18 mouse cellular contexts compared by ENCODE assay signal in the genomic region with DNA sequence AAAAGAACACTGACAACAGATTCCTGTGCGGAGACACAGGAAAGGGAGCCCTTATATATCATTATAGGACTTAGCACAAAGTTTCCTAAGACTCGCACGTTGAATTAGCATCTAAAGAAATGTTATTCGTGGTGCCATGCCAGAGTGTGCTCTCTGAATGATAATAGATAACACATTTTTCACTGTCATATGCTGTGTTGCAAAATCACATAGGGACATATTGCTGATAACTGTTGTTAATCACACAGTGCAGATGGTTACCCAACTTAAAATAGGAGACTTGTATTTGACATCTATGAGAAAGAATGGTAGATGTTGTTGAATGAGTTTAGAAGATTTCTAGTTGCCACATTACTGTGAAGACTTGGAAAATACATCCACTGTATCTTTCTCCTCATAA.
"Had no signal": no experiment of that assay in that cellular context is flagged by ENCODE, and none has a peak within 500 bp of the region (broad histone marks: within the 10 kb centered on the region; RNA-seq: fewer than 3 reads in every experiment).

No protein-coding gene starts in this region.

- H3K27me3 ChIP-seq: limb, embryonic 13.5 days; liver, embryonic 12.5 days; liver, embryonic 15.5 days; lung, embryonic 15.5 days had no signal

- DNase-seq: kidney, adult 18-20 months; kidney, adult 9 months; kidney, postnatal 14 days; kidney, postnatal 4 days; liver; lung, adult 18-20 months; lung, postnatal 14 days; lung, postnatal 4 days; midbrain, embryonic 14.5 days; thymus, postnatal 4 days had no signal

- ATAC-seq: intestine, embryonic 16.5 days; liver, embryonic 12.5 days had no signal

- H3K4me2 ChIP-seq: limb, embryonic 13.5 days; liver, embryonic 12.5 days; liver, embryonic 15.5 days; lung, embryonic 15.5 days; midbrain, embryonic 11.5 days had no signal

- H3K9ac ChIP-seq: limb, embryonic 13.5 days; liver, embryonic 12.5 days; liver, embryonic 15.5 days; lung, embryonic 15.5 days had no signal

- H3K4me1 ChIP-seq: limb, embryonic 10.5 days; limb, embryonic 13.5 days; liver, embryonic 12.5 days; liver, embryonic 15.5 days; lung, embryonic 15.5 days had no signal

- H3K27ac ChIP-seq: limb, embryonic 10.5 days; limb, embryonic 13.5 days; liver, embryonic 12.5 days; liver, embryonic 15.5 days; lung, embryonic 15.5 days; stomach, postnatal 0 days had no signal

- H3K36me3 ChIP-seq: limb, embryonic 10.5 days; limb, embryonic 13.5 days; liver, embryonic 12.5 days; liver, embryonic 15.5 days; lung, embryonic 15.5 days had no signal

- H3K9me3 ChIP-seq: limb, embryonic 10.5 days; limb, embryonic 13.5 days; liver, embryonic 12.5 days; liver, embryonic 15.5 days; lung, embryonic 15.5 days had no signal

- H3K4me3 ChIP-seq: limb, embryonic 10.5 days; limb, embryonic 13.5 days; liver, embryonic 12.5 days; liver, embryonic 15.5 days; lung, embryonic 15.5 days had no signal
